Mouse (Mus musculus) adrenal gland, adult 2 months (tissue): ENCODE measurements around the gene Prr11. TPM values are rescaled to one million over a fixed set of nuclear protein-coding genes. Genes with fewer than 3 reads are reported as not detected.
A peak's percentile ranks its signal among the peaks of the same experiment; 100 is the strongest.

Experiments
- DNase-seq: peaks from one replicate; pipeline ENCODE4 v3.0.0; 2021
- long read RNA-seq: library from polyadenylated mRNA; stranded (forward); transcript quantifications from one replicate; pipeline ENCODE4 v2.0.0, GENCODE M21; 2021
- polyA plus RNA-seq: library from polyadenylated mRNA; depleted of rRNA; stranded (reverse); fragments of >200 nt; gene quantifications from 2 replicates; pipeline ENCODE4 v1.2.3, GENCODE M21; 2012; rRNA removed
- total RNA-seq, 2 experiments: library from RNA; stranded (reverse); gene quantifications; 2 replicates each; pipeline ENCODE4 v1.2.3; 2021

Gene Prr11
- total RNA-seq (1 to 10 TPM in 1 of 2 experiments, under 1 TPM in 1; 0.95 to 1.0 TPM), polyA plus RNA-seq (0.04 and 0.21 TPM in 2 replicates)
- long read RNA-seq, partial matches to known transcripts, result 0 of 1 reads
- long read RNA-seq, other reads (novel, unspliced or antisense), result 1 of 1 reads

- no peak for DNase-seq
Observed at GRCm38 (mm10) chr11:87108409-87108754, at the start of gene Prr11. Prr11 (minus strand) TSS chr11:87108708.

- no peak for DNase-seq
Observed at GRCm38 (mm10) chr11:87158012-87158411, 49.5 kb upstream of the Prr11 start.

GRCm38 (mm10) chr11:87136233-87136632, 27.7 kb upstream of the Prr11 start:
- DNase-seq, result no peak

GRCm38 (mm10) chr11:87126824-87127816, 18.6 kb upstream of the Prr11 start, which contains the start of gene Trim37:
Trim37 (plus strand) TSS chr11:87127077.
- peak; percentile 93 for DNase-seq

GRCm38 (mm10) chr11:87126281-87126823, 17.8 kb upstream of the Prr11 start:
- no peak for DNase-seq

- DNase-seq, result no peak
Observed at GRCm38 (mm10) chr11:87125562-87125961, 17.1 kb upstream of the Prr11 start.

GRCm38 (mm10) chr11:87121864-87122263, 13.4 kb upstream of the Prr11 start:
- DNase-seq, result no peak

GRCm38 (mm10) chr11:87110172-87110909, 1.8 kb upstream of the Prr11 start:
- DNase-seq, result no peak

GRCm38 (mm10) chr11:87109519-87110171, 1.1 kb upstream of the Prr11 start:
- peak; percentile 45 for DNase-seq

- DNase-seq, result peak; percentile 98
Observed at GRCm38 (mm10) chr11:87108755-87109518, 429 bp upstream of the Prr11 start, which contains the start of gene Ska2. Ska2 (plus strand) TSS chr11:87109234.

- DNase-seq, result no peak
Observed at GRCm38 (mm10) chr11:87087142-87087541, 21.4 kb downstream of the Prr11 start.

GRCm38 (mm10) chr11:87086290-87086984, 22.1 kb downstream of the Prr11 start, which contains the start of gene Smg8:
Smg8 (minus strand) TSS chr11:87086774.
- peak; percentile 91 for DNase-seq

- DNase-seq, result no peak
Observed at GRCm38 (mm10) chr11:87085461-87085860, 23.0 kb downstream of the Prr11 start.

GRCm38 (mm10) chr11:87083712-87084111, 24.8 kb downstream of the Prr11 start:
- DNase-seq, result no peak

GRCm38 (mm10) chr11:87073866-87074440, 34.6 kb downstream of the Prr11 start, which contains the start of gene Gdpd1:
Gdpd1 (minus strand) TSS chr11:87074062.
- peak; percentile 93 for DNase-seq

GRCm38 (mm10) chr11:87073343-87073865, 35.1 kb downstream of the Prr11 start:
- peak; percentile 80 for DNase-seq

GRCm38 (mm10) chr11:87062087-87062486, 46.4 kb downstream of the Prr11 start:
- DNase-seq, result no peak

- DNase-seq, result no peak
Observed at GRCm38 (mm10) chr11:87060410-87060809, 48.1 kb downstream of the Prr11 start.

GRCm38 (mm10) chr11:87056286-87056685, 52.2 kb downstream of the Prr11 start:
- no peak for DNase-seq
